Mouse (Mus musculus) bone marrow, adult 2 months (tissue): ENCODE results near the gene Nelfa. TPM values are rescaled to one million over a fixed set of nuclear protein-coding genes. Genes with fewer than 3 reads are reported as not detected.
A peak's percentile ranks its signal among the peaks of the same experiment; 100 is the strongest.

Experiments
- H3K27ac ChIP-seq: fragments of 200-500 bp; 2 replicates; pipeline ENCODE4 v1.5.1; 2012; ENCODE audit warnings: low read depth, mild to moderate bottlenecking, control low read depth, inconsistent platforms, low read length; ENCODE audit not compliant: control insufficient read depth, poor library complexity, insufficient read depth
- H3K4me1 ChIP-seq: fragments of 200-500 bp; 2 replicates; pipeline ENCODE4 v1.6.1; 2011; ENCODE audit warnings: low read length; ENCODE audit not compliant: control insufficient read depth, insufficient read depth
- H3K4me3 ChIP-seq: fragments of 200-500 bp; replicated peaks from 2 replicates; pipeline ENCODE3; 2011; ENCODE audit warnings: mild to moderate bottlenecking, low read depth, low read length, control low read depth; ENCODE audit not compliant: control insufficient read depth
- CTCF ChIP-seq: fragments of 200-500 bp; IDR thresholded peaks from 2 replicates; pipeline ENCODE4 v1.5.1; 2011; ENCODE audit warnings: low read length, control low read depth; ENCODE audit not compliant: control insufficient read depth, insufficient read depth
- POLR2A ChIP-seq: fragments of 200-500 bp; IDR thresholded peaks from 2 replicates; pipeline ENCODE4 v1.6.1; 2011; ENCODE audit warnings: low read depth, mild to moderate bottlenecking, control low read depth, low read length, borderline replicate concordance; ENCODE audit not compliant: control insufficient read depth
- WGBS: fragments of 180-500 bp; shearing (Covaris S2); methylation state at CpG from one replicate; pipeline ENCODE4 v1.1.7; 2018; 5-methylcytosine and 5-hydroxymethylcytosine counted together
- polyA plus RNA-seq: library from polyadenylated mRNA; stranded (reverse); fragments of >200 nt; gene quantifications from 2 replicates; pipeline ENCODE4 v1.2.4, GENCODE M21; 2011; ENCODE audit warnings: low replicate concordance; ENCODE audit not compliant: missing spikeins, insufficient read depth, insufficient read length

Nelfa gene
- polyA plus RNA-seq, 1 experiment: 14.6 TPM

- TF ChIP-seq POLR2A (no peak), CTCF (no peak)
- no peak overlapping the region for H3K27ac ChIP-seq
- WGBS: 92% methylated on average over 6 of the region's 6 CpGs
Measured at GRCm38 (mm10) chr5:33893406-33893805, 42.8 kb downstream of the Nelfa start.

GRCm38 (mm10) chr5:33881118-33881517 lies 55.1 kb downstream of the Nelfa start:
- Histone ChIP-seq H3K27ac (no peak overlapping the region), H3K4me1 (no peaks in the 10 kb centered on the region), H3K4me3 (no peak overlapping the region)
- TF ChIP-seq POLR2A (no peak), CTCF (no peak)
- WGBS: 90% methylated on average over 4 of the region's 4 CpGs

More at GRCm38 (mm10) chr5:33893406-33893805, 42.8 kb downstream of the Nelfa start:
- no peaks in the 10 kb centered on the region for H3K4me1 ChIP-seq
- no peak overlapping the region for H3K4me3 ChIP-seq

- Histone ChIP-seq H3K27ac (no peak overlapping the region), H3K4me3 (no peak overlapping the region), H3K4me1 (no peaks in the 10 kb centered on the region)
- no peak for TF ChIP-seq POLR2A
- TF ChIP-seq CTCF: no peak
- 93% methylated on average over 1 of the region's 1 CpGs for WGBS
Measured at GRCm38 (mm10) chr5:33875472-33875871, 60.7 kb downstream of the Nelfa start.

- H3K4me3 ChIP-seq: no peak overlapping the region
- no peaks in the 10 kb centered on the region for H3K4me1 ChIP-seq
- no peak for TF ChIP-seq POLR2A
- no peak overlapping the region for H3K27ac ChIP-seq
Measured at GRCm38 (mm10) chr5:33857693-33858092, 78.5 kb downstream of the Nelfa start.

- Histone ChIP-seq H3K4me3 (no peak overlapping the region), H3K4me1 (no peaks in the 10 kb centered on the region; the same call in 1 of the 2 replicates), H3K27ac (no peak overlapping the region)
- WGBS: 72% methylated on average over 2 of the region's 2 CpGs
- no peak for TF ChIP-seq POLR2A
- 0 out of 2 replicates have a peak, but pooled peaks have one; percentile 17 for TF ChIP-seq CTCF
Measured at GRCm38 (mm10) chr5:33854019-33854418, 82.2 kb downstream of the Nelfa start.

GRCm38 (mm10) chr5:33853086-33853485 lies 83.1 kb downstream of the Nelfa start:
- TF ChIP-seq CTCF (no peak), POLR2A (no peak)
- Histone ChIP-seq H3K4me1 (no peaks in the 10 kb centered on the region; the same call in 1 of the 2 replicates), H3K27ac (no peak overlapping the region), H3K4me3 (no peak overlapping the region)
- 95% methylated on average over 1 of the region's 1 CpGs for WGBS

GRCm38 (mm10) chr5:33851466-33851865 lies 84.7 kb downstream of the Nelfa start:
- no peak for TF ChIP-seq POLR2A
- no peak for TF ChIP-seq CTCF
- H3K27ac ChIP-seq: no peak overlapping the region
- H3K4me1 ChIP-seq: no peaks in the 10 kb centered on the region; the same call in 1 of the 2 replicates
- WGBS: 71% methylated on average over 4 of the region's 4 CpGs
- no peak overlapping the region for H3K4me3 ChIP-seq

Other genes with a start within 250 kb of the Nelfa start
- gene Fgfr3, start 214.7 kb downstream of the Nelfa start, polyA plus RNA-seq: 1.6 TPM in 2 replicates
- gene Letm1, start 153.6 kb downstream of the Nelfa start, polyA plus RNA-seq: 10.9 and 11.9 TPM in 2 replicates
- 28.9 and 43.4 TPM in 2 replicates for gene Nsd2, start 115.7 kb downstream of the Nelfa start, polyA plus RNA-seq
- gene Gm1673, start 47.0 kb upstream of the Nelfa start, polyA plus RNA-seq: 9.1 TPM in 1 of 2 replicates, not detected in the other
- 1.7 and 4.0 TPM in 2 replicates for gene Nat8l, start 59.6 kb upstream of the Nelfa start, polyA plus RNA-seq
- gene Poln, start 233.0 kb upstream of the Nelfa start, polyA plus RNA-seq: 4.3 and 6.2 TPM in 2 replicates
- gene Haus3, start 233.1 kb upstream of the Nelfa start, polyA plus RNA-seq: 18.4 and 37.5 TPM in 2 replicates